Mouse (Mus musculus) frontal cortex, postnatal 36 days (tissue): Measurements from ENCODE around the gene Hmga2.
"Not testable (repeated sequence)": the region's sequence is repeated elsewhere in the genome, so short reads cannot be mapped to it uniquely, and the experiment has no call there.

ENCODE experiments used
- DNase-seq, 2 experiments: peaks; one replicate each; pipeline ENCODE4 v3.0.0; 2022; ENCODE audit warnings: low spot score in 2 of 2

The Hmga2 gene

GRCm38 (mm10) chr10:120344558-120345318 is 131.5 kb downstream of the Hmga2 start:
- no peak for DNase-seq

DNA sequence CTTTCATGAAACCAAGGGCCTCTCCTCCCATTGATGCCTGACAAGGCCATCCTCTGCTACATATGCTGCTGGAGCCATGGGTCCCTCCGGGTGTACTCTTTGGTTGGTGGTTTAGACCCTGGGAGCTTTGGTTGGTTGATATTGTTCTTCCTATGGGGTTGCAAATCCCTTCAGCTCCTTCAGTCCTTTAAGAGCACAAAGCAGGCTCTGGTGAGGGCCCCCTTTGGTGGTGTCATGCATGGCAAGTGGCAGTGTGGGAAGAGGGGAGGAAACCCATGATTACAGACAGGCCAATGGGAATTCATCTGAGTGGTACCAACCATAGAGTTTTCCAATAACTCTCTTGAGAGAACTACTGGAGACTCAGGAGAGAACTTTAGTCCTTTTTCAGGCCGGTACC is 136.4 kb downstream of the Hmga2 start:
- not testable (repeated sequence) for DNase-seq

- no peak for DNase-seq
These were observed 136.9 kb downstream of the Hmga2 start for GRCm38 (mm10) chr10:120339324-120339723.

- no peak for DNase-seq
These were observed 137.4 kb downstream of the Hmga2 start for GRCm38 (mm10) chr10:120338841-120339240.

- DNase-seq, result not testable (repeated sequence)
These were observed 137.8 kb downstream of the Hmga2 start for GRCm38 (mm10) chr10:120338431-120338830.

DNA sequence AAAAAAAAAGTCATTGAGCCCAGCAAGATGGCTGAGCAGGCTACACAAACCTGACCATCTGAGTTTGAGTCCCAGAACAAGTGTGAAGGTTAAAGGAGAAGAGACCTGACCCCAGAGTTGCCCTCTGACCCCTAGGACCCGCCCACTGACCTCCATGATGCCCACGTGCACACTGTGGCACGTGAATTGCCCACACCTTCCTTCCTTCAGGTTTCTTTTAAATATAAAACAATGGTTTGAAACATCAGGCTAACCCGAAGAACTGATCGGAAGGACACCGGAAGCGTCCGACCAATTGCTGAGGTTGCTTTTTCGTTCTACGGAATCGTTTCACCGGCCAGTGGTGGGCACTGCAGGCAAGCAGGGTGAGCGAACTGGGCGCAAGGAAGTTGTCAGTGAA is 148.3 kb downstream of the Hmga2 start:
- no peak for DNase-seq

- no peak for DNase-seq
These were observed 152.6 kb downstream of the Hmga2 start for GRCm38 (mm10) chr10:120323584-120324203.

- DNase-seq, result no peak
These were observed 153.5 kb downstream of the Hmga2 start for GRCm38 (mm10) chr10:120322815-120323214.

- DNase-seq, result no peak
These were observed 156.7 kb downstream of the Hmga2 start for GRCm38 (mm10) chr10:120319614-120320013.
